Mouse (Mus musculus) bone marrow, adult 2 months (tissue): ENCODE data around the gene Dlat.

Experiments
- CTCF ChIP-seq: fragments of 200-500 bp; IDR thresholded peaks from 2 replicates; pipeline ENCODE4 v1.5.1; 2011; ENCODE audit warnings: low read length, control low read depth; ENCODE audit not compliant: control insufficient read depth, insufficient read depth
- POLR2A ChIP-seq: fragments of 200-500 bp; IDR thresholded peaks from 2 replicates; pipeline ENCODE4 v1.6.1; 2011; ENCODE audit warnings: low read depth, mild to moderate bottlenecking, control low read depth, low read length, borderline replicate concordance; ENCODE audit not compliant: control insufficient read depth

- TF ChIP-seq CTCF (no peak), POLR2A (no peak)
These were observed 27.5 kb upstream of the Dlat start for GRCm38 (mm10) chr9:50686866-50687652.
